Mouse (Mus musculus) ovary, postnatal 10 days (tissue): ENCODE data around the gene Atp1a3.
"Not testable (repeated sequence)": the region's sequence is repeated elsewhere in the genome, so short reads cannot be mapped to it uniquely, and the experiment has no call there.

Experiments used
- DNase-seq: peaks from one replicate; pipeline ENCODE4 v3.0.0; 2022; ENCODE audit warnings: low spot score

Gene Atp1a3

DNA sequence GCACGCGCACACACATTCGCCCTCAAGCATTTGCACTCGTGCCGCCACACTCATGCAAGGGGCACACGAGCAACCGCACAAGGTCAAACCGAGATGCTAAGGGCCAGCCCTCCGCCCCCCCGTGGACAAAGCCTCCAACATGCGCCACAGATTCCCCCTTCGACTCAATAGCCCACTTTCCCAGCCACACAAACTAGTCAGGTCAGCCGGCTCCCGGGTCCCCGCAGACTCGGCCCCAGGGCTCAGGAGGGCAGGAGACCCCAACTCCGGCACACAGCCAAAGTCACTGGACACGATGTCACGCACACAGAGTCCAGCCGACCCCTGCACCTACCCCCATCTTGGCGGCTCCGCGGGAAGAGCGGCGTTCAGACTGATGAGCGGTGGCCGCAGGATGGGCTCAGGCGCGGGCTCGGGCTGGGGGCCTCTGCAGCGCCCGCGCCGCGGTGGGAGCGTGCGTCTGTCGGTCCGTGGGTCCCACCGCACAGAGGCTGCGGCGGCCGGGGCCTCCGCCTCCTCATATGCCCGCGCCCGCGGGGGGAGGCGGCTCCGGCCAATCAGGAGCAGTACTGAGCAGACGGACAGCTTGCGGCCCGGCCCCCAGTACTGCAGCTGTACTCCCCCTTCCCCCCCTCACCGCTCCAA lies at the start of gene Atp1a3:
Atp1a3 (minus strand) TSS at position 538 of the 645 bp plus-strand sequence.
- DNase-seq, result no peak

DNA sequence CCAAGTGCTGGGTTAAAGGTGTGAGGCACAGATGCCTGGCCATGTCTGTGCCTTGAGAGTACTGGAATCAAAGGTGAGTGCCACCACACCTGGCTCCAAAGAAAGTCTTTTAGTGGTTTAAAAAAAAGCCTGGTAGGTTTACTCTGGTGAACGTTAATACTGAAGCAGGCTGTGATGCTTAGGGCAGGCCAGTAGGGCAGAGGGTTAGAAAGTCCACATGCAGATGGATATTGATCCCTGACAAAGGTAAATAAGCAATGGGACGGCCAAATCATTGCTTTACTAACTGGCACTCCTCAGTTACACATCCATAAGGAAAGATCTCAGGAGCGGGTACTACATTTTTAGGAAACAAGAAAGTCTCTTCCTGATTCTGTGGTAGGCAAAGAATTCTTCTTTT lies 46.8 kb upstream of the Atp1a3 start:
- no peak for DNase-seq

DNA sequence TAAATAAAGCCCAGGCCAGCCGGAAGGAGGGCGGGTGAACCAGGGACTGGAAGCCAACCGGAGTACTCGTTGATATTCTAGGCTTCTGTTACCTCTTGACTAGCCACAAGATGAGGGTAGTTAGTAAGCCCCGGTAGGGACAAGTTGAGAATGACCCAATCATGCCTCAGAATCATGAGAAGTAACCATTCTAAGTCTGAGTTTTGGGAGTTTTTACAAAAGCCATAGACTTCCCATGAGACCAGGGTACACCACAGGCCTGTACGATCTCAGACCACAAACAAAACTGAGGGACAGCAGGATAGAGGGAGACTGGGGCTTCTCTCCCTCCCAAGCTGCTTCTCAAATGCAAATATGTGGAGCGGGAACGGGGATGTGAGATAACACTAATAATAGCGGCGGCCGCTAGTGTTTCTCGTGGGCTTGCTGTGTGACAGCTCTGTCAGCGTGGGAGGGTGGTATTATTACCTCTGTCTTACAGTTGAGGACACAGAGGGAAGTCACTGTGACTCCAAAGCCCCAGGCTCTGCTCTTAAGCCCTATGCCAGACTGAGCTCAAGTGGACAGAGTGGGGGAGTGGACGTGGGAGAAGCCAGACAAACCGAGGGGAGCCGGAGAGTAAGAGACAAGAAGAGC lies 43.7 kb upstream of the Atp1a3 start:
- no peak for DNase-seq

DNA sequence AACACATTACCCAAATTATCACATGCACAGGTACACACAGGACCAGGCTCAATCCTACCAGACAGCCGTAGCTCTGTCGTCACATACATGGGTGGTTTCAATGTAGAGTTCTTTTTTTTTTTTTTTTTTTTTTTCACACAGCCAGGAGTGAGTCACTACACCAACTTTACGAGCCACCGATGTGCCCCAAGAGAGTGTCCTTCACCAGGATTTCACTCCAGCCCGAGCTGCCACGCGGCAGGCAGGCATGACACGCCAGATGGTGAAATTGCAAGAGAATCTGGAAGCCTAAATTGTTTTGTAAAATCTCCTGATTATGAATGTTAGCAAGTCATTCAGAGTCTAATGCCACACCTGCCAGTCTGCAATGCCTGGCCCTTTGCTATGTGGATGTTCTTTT lies 41.6 kb upstream of the Atp1a3 start:
- no peak for DNase-seq

- DNase-seq, result not testable (repeated sequence)
Observed at GRCm38 (mm10) chr7:25044599-25044998, 38.8 kb upstream of the Atp1a3 start.

DNA sequence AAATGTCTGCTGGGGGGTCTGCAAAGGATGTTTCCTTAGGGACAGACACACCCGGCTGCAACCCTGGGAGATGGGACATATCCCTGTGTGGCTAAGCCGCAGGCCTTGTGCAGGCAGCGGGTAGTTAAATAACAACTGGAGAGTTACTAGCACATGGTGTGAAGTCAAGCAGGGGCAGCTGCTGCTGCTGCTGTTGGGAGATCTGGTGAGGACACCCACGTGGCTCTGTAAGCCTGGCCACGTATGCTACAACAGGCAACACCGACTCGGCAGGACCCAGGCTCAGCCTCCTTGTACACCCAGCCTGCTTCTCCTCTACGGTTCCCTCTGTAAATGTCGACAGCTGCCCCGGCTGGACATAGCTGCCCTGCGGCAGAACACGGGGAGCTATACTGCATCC lies 36.2 kb upstream of the Atp1a3 start:
- DNase-seq, result no peak

- DNase-seq, result peak; percentile 41
Observed at GRCm38 (mm10) chr7:25035916-25036315, 30.2 kb upstream of the Atp1a3 start.

DNA sequence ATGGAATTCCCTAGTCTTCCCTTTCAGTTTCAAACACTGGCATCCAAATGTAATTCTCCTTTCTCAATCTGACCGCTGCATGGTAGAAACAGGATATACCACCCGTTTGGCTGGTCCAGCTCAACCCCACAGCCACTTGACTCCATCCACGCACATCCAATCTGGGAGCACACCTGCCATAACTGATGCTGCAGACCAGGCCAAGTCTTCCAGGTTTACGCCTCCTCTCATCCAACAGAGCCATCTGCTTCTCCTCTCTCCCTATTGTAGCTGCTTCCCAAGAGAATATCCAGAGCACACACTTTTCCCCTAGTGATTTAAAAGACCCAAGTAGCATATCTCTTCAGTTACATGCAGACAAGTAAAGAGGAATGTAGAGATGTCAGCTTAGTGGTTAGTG lies 29.0 kb upstream of the Atp1a3 start:
- no peak for DNase-seq

DNA sequence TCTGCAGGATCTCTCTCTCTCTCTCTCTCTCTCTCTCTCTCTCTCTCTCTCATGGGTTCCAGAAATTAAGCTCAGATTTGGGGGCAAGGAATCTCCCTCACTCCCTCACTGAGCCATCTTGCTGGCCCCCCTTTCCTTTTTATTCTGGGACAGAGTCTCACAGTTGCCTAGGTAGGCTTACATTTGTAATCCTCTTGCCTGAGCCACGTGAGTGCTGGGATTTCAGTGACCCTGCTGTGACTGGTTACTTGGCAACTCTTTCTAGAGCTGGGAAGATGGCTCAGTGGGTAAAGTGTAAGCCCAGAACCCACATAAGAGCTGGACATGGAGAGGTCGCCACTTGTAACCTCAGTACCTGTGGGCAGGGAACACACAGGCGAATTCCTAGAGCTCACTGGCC lies 25.8 kb upstream of the Atp1a3 start:
- no peak for DNase-seq

- DNase-seq, result peak; percentile 48
Observed at GRCm38 (mm10) chr7:25030032-25030753, 24.4 kb upstream of the Atp1a3 start.

- DNase-seq, result no peak
Observed at GRCm38 (mm10) chr7:25026452-25026851, 20.7 kb upstream of the Atp1a3 start.

GRCm38 (mm10) chr7:25025855-25026439 lies 20.2 kb upstream of the Atp1a3 start:
- DNase-seq, result no peak

DNA sequence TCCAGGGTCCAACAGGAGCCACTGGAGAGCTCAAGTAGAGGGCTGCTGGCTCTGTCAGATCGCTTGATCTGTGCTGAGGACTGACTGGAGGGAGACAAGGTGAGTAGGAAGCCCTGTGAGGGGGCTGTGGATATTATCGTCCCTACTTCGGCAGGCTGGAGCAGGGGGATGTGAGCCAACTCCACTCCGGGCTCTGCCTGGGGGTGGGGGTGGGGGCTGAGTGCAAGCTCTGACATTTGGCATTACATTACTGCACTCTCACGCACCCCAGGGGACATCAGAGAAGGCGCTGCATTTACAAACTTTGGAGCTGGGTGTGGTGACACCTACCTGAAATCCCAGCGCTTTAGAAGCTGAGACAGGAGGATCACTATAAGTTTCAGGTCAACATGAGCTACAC lies 5.8 kb upstream of the Atp1a3 start:
- DNase-seq, result no peak

- no peak for DNase-seq
Observed at GRCm38 (mm10) chr7:25010090-25010913, 4.5 kb upstream of the Atp1a3 start.

- no peak for DNase-seq
Observed at GRCm38 (mm10) chr7:25009099-25009700, 3.4 kb upstream of the Atp1a3 start.

DNA sequence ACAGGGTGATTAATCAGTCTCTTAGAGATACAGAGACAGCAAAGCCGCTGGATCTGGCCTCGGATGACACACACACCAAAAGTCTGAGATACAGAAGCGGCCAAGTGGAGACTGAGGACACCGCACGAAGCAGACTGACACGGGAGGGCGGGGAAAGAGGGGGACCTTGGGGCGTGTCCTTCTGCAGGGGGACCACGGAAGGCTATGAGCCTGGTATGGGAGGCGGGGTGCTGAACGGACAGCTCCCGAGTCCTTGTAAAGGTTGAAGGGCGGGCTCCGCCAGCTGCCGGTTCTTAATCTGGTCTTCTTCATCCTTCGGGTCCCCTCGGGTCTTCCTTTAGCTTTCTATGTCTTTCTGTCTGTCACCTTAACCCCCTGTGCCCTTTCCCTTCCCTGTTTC lies 2.9 kb upstream of the Atp1a3 start:
- peak; percentile 15 for DNase-seq

GRCm38 (mm10) chr7:25007609-25008374 lies 2.0 kb upstream of the Atp1a3 start:
- no peak for DNase-seq

GRCm38 (mm10) chr7:25006586-25007364 lies 1.0 kb upstream of the Atp1a3 start:
- DNase-seq, result no peak

GRCm38 (mm10) chr7:25006171-25006570 lies 413 bp upstream of the Atp1a3 start:
- DNase-seq, result no peak

GRCm38 (mm10) chr7:25004806-25005205 lies 952 bp downstream of the Atp1a3 start:
- DNase-seq, result no peak
